Mouse (Mus musculus): ENCODE data around the gene Cass4.

Gene Cass4

GRCm38 (mm10) chr2:172381898-172382297 lies 11.7 kb upstream of the Cass4 start:
- no peak for ATAC-seq (ENCODE audit: insufficient number of reproducible peaks, low FRiP score, low TSS enrichment)

GRCm38 (mm10) chr2:172384715-172385114 lies 8.9 kb upstream of the Cass4 start:
- ATAC-seq (ENCODE audit: insufficient number of reproducible peaks, low FRiP score, low TSS enrichment) = no peak

- ATAC-seq (ENCODE audit: insufficient number of reproducible peaks, low FRiP score, low TSS enrichment) = no peak
These were observed 3.3 kb upstream of the Cass4 start for GRCm38 (mm10) chr2:172390341-172390740.

GRCm38 (mm10) chr2:172392041-172392521 lies 1.5 kb upstream of the Cass4 start:
- ATAC-seq (ENCODE audit: insufficient number of reproducible peaks, low FRiP score, low TSS enrichment) = no peak

GRCm38 (mm10) chr2:172394052-172394392 lies 428 bp downstream of the Cass4 start:
- no peak for ATAC-seq (ENCODE audit: insufficient number of reproducible peaks, low FRiP score, low TSS enrichment)

DNA sequence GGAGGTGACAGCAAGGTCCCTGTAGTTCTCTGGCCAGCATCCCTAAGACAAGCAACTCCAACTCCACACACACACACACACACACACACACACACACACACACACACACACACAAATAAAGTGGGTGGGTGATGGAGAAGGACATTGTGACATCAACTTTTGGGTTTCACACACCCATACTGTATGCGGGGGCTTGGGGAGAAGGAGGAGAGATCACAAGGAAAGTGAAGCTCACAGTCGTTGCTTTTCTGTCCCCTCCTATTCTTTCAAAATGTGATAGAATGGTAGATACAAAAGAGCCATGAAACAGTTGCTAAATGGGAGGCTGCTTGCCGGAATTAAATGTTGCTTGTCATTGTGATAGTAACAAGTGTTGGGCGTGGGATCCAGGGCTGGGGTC lies 1.1 kb downstream of the Cass4 start:
- no peak for ATAC-seq (ENCODE audit: insufficient number of reproducible peaks, low FRiP score, low TSS enrichment)

DNA sequence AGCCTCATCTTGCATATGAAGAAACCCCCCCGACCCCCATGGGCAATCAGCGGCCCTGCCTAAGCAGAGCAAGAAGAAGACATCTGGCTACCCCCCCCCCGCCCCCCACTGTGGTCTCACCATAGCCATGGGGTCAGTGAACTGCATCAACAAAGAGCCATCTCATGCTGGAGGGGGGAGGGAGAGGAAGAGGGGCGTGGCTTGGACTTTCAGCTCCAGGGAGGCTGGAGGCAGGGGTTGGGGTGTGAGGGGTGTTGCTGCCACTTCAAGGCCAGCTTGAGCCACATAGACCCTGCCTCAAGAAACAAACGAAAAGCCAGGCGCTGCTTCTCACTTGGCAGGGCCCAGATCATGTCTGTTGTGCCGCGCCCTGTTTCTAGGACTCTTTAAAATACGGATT lies 2.4 kb downstream of the Cass4 start:
- no peak for ATAC-seq (ENCODE audit: insufficient number of reproducible peaks, low FRiP score, low TSS enrichment)

- ATAC-seq (ENCODE audit: insufficient number of reproducible peaks, low FRiP score, low TSS enrichment) = no peak
These were observed 6.3 kb downstream of the Cass4 start for GRCm38 (mm10) chr2:172399901-172400300.

DNA sequence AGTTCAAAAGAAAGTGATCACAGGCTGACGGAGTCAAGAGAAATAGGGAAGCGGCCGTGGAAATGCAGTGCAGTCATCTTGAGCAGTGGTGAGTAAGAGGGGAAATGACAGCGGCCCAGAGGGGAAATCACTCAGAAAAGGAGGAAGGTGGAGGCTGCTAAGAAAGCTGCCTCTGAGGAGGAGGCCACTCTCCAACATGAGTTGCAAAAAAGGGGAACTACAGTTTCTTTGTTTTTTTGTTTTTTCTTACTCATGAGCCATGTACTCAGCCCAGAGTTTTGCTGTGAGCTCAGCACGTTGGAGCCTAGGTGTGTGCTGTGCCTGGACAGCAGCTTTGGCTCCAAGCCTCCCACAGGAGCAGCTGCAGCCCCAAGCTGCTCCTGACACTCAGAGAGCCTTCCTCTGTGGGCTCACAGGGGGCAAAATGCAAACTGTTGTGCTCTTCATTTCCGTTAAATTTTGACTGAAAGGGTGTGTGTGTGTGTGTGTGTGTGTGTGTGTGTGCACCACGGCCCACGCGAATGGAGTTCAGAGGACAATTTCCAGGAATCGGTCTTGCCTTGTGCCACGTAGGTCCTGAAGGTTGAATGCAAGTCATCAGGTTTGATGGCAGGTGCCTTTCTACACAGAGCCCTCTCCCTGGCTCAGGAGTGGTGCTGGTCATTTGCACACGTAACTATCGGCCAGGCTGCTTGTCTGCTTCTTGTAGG lies 7.7 kb downstream of the Cass4 start:
- ATAC-seq (ENCODE audit: insufficient number of reproducible peaks, low FRiP score, low TSS enrichment) = no peak

GRCm38 (mm10) chr2:172404239-172404638 lies 10.6 kb downstream of the Cass4 start:
- no peak for ATAC-seq (ENCODE audit: insufficient number of reproducible peaks, low FRiP score, low TSS enrichment)

- no peak for ATAC-seq (ENCODE audit: insufficient number of reproducible peaks, low FRiP score, low TSS enrichment)
These were observed 11.4 kb downstream of the Cass4 start for GRCm38 (mm10) chr2:172405011-172405410.

DNA sequence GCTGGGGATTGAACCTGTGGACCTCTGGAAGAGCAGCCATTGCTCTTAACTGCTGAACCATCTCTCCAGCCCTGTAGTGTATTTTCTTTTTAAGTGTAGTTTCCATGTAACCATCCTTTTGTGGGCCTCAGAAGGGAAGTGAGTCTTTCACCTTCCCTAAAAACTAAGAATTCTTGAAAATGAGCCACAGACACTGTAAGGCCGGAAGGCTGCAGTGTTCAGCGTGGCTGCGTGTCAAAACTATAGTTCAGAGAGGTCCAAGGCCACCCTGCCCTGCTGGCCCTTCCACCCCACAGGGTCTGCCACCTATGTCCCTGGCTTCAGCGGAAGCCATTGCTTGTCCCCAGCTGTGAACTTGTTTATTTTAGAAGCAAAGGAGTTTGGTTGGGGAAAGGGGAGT lies 12.6 kb downstream of the Cass4 start:
- ATAC-seq (ENCODE audit: insufficient number of reproducible peaks, low FRiP score, low TSS enrichment) = no peak

GRCm38 (mm10) chr2:172407499-172407898 lies 13.9 kb downstream of the Cass4 start:
- no peak for ATAC-seq (ENCODE audit: insufficient number of reproducible peaks, low FRiP score, low TSS enrichment)

GRCm38 (mm10) chr2:172410686-172411085 lies 17.1 kb downstream of the Cass4 start:
- no peak for ATAC-seq (ENCODE audit: insufficient number of reproducible peaks, low FRiP score, low TSS enrichment)

DNA sequence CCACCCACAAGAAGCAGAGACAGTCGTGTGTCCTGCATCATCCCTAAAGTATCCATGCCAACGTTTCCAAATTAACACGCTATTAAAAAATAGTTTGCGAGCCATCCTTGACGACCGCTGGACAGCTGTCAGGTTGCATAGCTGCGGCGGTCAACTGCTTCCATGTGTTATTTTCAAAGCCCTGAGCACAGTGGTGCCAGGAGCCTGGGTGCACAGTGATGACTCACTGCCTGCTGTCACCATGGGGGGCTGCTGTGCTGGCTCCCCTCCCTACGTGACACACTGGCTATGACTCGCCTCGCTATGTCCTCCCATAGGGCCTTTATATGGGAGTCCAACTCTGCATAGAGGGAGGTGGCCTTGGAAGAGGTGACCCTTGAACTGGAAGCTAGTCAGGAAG lies 17.5 kb downstream of the Cass4 start:
- no peak for ATAC-seq (ENCODE audit: insufficient number of reproducible peaks, low FRiP score, low TSS enrichment)

- no peak for ATAC-seq (ENCODE audit: insufficient number of reproducible peaks, low FRiP score, low TSS enrichment)
These were observed 18.9 kb downstream of the Cass4 start for GRCm38 (mm10) chr2:172412454-172412853.

DNA sequence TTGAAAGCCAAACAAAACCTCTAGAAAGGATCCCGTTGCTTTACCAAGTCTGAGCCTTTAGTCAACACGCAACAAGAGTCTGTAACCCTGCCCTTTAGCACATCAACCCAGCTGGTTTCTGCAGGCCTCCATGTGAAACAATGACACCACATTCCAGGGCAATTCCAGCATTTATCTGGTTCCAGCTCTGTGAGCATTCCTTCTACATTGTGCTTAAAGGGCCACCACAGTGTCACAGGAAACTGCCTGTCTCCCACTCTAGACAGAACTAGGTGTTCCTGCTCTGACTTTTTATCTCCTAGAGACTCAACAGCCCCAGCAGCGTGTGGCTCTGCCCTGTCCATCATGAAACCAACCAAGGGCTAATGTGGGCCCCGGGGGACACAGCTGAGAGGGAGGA lies 19.7 kb downstream of the Cass4 start:
- ATAC-seq (ENCODE audit: insufficient number of reproducible peaks, low FRiP score, low TSS enrichment) = no peak

DNA sequence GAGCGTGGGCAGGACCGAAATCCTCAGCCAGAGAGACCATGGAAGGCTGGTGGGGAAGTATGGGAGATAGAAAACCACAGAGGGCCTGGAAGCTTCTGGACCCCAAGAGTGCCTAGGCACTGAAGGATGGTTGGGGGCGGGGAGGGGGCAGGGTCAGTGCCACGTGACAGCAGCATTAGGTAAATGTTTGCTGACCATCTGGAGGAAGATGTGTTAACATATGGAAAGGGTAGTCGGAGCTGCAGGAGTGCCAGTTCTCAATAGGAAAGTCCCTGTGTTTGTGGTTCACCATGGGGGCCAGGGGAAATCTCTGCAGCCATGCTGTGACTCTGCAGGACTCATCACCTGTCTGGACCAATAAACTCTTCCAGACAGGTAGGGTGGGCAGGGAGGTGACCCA lies 20.3 kb downstream of the Cass4 start:
- no peak for ATAC-seq (ENCODE audit: insufficient number of reproducible peaks, low FRiP score, low TSS enrichment)

DNA sequence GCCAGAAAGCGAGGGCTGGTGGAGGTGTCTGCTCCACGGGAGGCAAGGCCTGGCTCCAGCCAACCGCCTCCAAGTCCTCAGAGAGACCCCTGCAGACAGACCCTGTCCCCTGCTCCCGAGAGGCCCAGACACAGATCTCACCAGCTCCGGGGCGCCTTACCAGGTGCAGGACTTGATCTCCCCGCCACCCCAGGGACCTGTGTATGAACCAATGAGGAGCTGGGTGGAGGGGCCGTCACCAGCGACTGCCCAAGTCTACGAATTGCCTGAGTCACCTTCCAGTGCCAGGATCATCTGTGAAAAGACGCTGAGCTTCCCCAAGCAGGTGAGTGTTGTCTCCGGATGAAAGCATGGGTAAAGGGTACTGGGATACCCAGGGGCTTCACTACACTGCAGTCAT lies 22.6 kb downstream of the Cass4 start:
- no peak for ATAC-seq (ENCODE audit: insufficient number of reproducible peaks, low FRiP score, low TSS enrichment)

DNA sequence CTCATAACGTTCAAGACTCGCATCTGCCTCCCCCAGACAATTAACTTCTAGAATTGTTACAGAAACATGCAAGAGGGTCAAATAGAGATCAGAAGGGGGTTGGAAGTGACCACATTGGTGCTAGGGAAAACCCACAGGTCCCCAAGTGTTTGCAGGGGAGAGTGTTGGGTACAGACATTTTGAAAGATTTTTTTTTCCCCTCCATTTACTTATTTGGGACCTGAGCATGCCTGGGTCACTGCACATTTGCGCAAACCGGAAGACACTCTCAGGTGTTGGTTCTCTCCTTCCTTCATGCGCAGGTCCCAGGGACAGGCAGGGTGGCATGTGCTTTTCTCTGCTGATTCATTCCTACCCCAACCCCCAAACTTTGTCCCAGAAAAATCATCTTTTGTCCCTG lies 23.3 kb downstream of the Cass4 start:
- ATAC-seq (ENCODE audit: insufficient number of reproducible peaks, low FRiP score, low TSS enrichment) = no peak

- ATAC-seq (ENCODE audit: insufficient number of reproducible peaks, low FRiP score, low TSS enrichment) = no peak
These were observed 24.6 kb downstream of the Cass4 start for GRCm38 (mm10) chr2:172418208-172418607.

GRCm38 (mm10) chr2:172430609-172431008 lies 37.0 kb downstream of the Cass4 start:
- no peak for ATAC-seq (ENCODE audit: insufficient number of reproducible peaks, low FRiP score, low TSS enrichment)

- ATAC-seq (ENCODE audit: insufficient number of reproducible peaks, low FRiP score, low TSS enrichment) = no peak
These were observed 40.2 kb downstream of the Cass4 start for GRCm38 (mm10) chr2:172433746-172434145.

All from cerebellum, adult (tissue).